Mouse (Mus musculus): ENCODE measurements around the gene Dock2.

The Dock2 gene

GRCm38 (mm10) chr11:34769946-34770345, 13.7 kb downstream of the Dock2 start:
- no peak for DNase-seq (ENCODE audit: low spot score in 2 of 2)

DNA sequence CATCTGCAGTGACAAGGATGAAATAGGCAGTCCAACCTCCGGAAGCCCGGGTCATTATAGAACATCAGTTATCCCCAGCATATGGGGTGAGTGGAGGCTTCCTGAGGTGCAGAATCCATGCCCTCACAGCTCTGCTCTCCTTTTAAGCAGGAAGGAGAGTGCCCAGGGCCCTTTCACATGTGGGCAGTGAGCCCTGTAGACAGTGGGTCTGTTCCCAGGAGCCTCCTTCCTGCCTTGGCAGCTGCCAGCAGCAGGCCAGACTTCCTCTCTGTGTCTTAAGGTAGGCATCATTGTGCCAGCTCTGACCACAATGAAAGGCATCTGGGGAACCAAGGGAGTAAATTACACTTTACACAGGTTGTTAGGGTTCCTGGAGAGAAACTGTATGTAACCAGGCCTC, 14.3 kb downstream of the Dock2 start:
- DNase-seq (ENCODE audit: low spot score in 2 of 2) = no peak

DNA sequence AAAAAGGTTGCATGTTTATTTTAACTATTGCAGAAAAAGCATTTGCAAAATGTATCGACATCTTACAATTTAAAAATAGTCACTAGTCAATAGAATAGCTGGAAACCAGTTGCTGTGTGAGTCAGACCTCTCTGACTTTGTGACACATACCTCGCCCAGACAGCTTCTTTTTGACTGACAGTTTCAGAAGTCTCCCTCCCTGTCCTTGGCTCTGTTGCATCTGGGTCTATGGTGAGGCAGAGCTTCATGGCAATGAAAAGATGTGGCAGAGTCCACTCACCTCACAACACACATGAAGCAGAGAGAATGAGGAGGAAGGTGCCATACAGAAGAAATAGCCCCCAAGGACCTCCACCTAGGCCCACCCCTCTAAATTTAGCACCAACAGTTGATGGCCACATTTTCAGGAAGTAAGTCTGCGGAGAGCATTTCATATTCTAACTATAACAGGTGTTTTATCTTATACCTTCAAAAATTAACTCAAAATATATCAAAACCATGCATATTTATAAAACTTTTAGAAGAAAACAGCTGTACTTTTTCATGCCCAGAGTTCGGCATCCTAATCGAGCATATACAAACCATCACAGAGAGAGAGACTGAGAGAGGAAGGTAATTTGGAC, 19.8 kb downstream of the Dock2 start:
- no peak for DNase-seq (ENCODE audit: low spot score in 2 of 2)

GRCm38 (mm10) chr11:34762570-34763127, 21.0 kb downstream of the Dock2 start:
- no peak for DNase-seq (ENCODE audit: low spot score in 2 of 2)

GRCm38 (mm10) chr11:34762125-34762524, 21.6 kb downstream of the Dock2 start:
- DNase-seq (ENCODE audit: low spot score in 2 of 2) = no peak

DNA sequence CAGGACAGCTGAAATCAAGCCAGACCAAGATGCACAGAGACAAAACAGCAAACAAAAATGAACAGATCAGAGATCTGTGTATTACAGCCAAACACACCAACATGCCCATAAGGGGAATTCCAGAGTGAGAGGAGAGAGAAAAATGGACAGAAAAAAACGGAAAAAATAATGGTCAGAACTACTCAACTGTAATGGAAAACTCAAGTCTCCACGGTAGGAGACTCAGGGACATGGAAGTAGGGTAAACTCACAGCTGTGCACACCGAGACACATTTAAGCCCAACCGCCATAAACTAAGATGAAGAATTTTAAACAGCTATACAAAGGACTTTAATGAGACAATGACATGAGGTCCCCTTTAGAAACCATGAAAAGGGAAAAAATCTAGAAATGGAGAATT, 24.1 kb downstream of the Dock2 start:
- no peak for DNase-seq (ENCODE audit: low spot score in 2 of 2)

DNA sequence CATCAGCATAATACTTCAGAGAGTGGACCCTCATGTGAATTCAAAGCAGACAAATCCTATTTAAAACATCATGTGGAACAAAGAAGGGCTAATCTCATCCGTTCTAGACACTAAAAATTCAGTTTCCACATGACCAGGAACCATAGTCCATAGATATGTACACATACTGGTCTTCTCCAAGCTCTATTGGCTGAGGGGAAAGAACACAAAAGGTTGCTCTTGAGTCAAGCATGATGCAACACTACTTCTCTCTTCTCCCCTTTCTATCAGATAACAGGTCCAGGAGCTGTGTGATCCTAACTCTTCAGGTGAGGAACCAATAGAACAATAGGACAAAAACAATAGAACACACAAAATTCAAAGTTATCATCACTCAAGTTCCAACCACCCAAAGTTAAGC, 42.6 kb downstream of the Dock2 start:
- DNase-seq (ENCODE audit: low spot score in 2 of 2) = no peak

- DNase-seq (ENCODE audit: low spot score in 2 of 2) = no peak
Measured at GRCm38 (mm10) chr11:34739816-34740215, 43.9 kb downstream of the Dock2 start.

- peak; percentile 23 to 28 for DNase-seq (ENCODE audit: low spot score in 2 of 2)
Measured at GRCm38 (mm10) chr11:34738945-34739344, 44.7 kb downstream of the Dock2 start.

GRCm38 (mm10) chr11:34737193-34737592, 46.5 kb downstream of the Dock2 start:
- no peak for DNase-seq (ENCODE audit: low spot score in 2 of 2)

DNA sequence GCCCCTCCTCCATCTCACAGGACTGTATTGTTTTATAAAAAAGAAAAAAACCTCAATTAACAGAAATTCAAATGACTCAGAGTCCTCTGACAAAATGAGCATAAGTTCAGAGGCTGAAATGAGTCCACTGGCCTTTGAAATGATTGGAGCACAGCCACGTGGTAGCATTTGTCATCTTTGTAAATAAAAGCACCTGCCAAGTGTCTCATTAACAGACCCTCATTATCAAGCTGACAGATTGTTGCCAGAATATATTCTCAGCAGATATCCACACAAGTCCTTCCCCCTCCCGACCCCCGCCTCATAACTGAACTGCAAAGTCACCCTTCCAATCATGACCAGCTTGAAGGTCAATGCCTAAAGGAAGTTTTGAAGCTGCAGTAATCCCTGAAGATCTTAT, 49.7 kb downstream of the Dock2 start:
- no peak for DNase-seq (ENCODE audit: low spot score in 2 of 2)

DNA sequence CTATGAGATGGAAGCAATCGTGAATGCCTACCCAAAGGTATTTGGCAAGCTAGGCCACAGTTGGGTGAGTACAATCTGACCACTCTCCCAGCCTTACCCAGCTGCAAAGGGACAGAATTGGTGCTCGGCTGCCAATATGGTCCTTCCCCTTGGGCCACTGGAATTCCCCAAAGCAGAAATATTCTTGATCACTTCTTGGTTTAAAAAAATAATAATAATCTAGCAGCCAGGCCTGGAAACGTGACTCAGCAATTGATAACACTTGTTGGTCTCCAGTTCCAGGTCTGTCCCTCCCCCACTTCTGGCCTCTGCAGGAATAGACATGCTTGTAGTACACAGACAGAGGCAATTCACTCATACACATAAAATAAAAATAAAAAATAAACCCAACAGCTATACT, 56.2 kb downstream of the Dock2 start:
- DNase-seq (ENCODE audit: low spot score in 2 of 2) = no peak

GRCm38 (mm10) chr11:34726699-34727347, 56.9 kb downstream of the Dock2 start:
- DNase-seq (ENCODE audit: low spot score in 2 of 2) = no peak

GRCm38 (mm10) chr11:34713360-34713759, 70.3 kb downstream of the Dock2 start:
- DNase-seq (ENCODE audit: low spot score in 2 of 2) = no peak

- DNase-seq (ENCODE audit: low spot score in 2 of 2) = peak in 1 of 2 experiments; percentile 8
Measured at GRCm38 (mm10) chr11:34708278-34708677, 75.4 kb downstream of the Dock2 start.

DNA sequence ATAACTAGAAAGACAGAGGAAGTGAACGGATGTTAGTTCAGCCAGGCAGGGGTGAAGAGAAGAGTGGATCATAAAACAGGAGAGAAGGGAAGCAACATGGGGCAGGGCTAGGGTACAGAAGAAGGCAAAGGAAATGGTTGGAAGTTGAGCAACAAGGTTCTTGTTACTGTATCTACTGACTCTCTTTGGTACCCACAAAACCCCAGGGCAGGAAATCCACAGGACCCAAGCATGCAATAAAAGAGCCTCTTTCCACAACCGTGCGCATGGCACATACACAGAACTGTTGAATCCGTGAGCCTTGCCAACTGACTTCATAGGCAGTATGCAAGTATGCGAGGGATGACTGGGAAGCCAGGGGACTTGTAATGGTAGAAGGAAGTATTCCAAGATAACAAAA, 76.3 kb downstream of the Dock2 start:
- no peak for DNase-seq (ENCODE audit: low spot score in 2 of 2)

GRCm38 (mm10) chr11:34705108-34705446, 78.6 kb downstream of the Dock2 start:
- no peak for DNase-seq (ENCODE audit: low spot score in 2 of 2)

DNA sequence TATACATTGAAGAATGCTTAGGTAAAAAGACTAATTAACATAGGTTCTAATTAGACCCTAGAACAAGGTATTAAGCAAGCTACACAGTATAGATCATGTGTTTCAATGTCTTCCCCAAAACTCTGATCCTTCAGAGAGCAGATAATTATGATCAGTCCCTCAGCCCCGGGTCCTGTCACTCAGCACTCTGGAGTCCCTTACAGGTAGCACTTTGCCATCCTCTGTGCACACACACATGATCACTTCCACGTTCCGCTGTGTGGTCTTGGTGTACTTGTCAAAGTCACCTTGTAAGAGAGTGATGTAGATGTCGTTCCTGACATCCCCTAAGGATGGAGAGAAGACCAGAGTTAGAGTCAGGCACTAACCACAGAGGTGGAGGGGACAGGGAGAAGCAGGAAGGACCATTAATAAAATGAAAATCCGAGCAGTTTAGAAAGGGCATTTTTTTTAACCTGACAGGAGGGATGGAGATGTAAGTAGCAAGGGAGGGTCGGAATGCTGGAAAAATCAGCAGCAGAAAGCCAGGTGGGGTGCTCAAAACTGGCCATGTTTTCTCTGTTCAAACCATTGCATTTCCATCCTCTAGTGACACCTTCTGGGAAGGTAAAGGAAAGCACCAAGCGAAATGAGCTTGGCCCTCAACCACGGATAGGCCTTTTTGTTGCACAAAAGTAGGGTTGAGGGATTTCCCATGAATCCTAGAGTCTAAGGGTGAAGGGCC, 79.1 kb downstream of the Dock2 start:
- no peak for DNase-seq (ENCODE audit: low spot score in 2 of 2)

- DNase-seq (ENCODE audit: low spot score in 2 of 2) = no peak
Measured at GRCm38 (mm10) chr11:34703851-34704250, 79.8 kb downstream of the Dock2 start.

- no peak for DNase-seq (ENCODE audit: low spot score in 2 of 2)
Measured at GRCm38 (mm10) chr11:34681790-34682189, 101.9 kb downstream of the Dock2 start.

- DNase-seq (ENCODE audit: low spot score in 2 of 2) = no peak
Measured at GRCm38 (mm10) chr11:34544631-34545030, 239.1 kb downstream of the Dock2 start.

DNA sequence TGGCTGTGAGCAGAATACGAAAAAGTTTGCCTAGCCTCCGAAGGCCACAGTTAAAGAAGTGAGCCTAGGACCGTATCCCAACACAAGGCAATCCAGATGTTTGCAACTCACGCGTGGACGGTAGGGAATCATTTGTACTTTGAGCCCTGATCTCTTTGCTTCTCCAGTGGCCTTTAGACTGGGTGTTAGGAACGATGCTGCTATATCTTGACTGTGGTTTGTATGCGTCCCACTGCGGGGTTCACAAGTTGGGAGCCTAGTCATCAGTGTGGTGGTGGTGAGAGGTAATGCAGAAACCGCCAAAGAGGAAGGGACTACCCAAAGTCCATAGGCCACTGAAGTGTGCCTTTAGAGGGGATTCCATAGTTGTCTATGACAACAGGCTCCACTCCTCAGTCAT, 251.6 kb downstream of the Dock2 start:
- DNase-seq (ENCODE audit: low spot score in 2 of 2) = no peak

- no peak for DNase-seq (ENCODE audit: low spot score in 2 of 2)
Measured at GRCm38 (mm10) chr11:34530971-34531370, 252.7 kb downstream of the Dock2 start.

Data from left cerebral cortex, adult 9 months (tissue).